Comparison of ENCODE assay signal across 8 mouse cellular contexts in genomic region chr12:53587691-53588504, GRCm38 (mm10).
DNase-seq lines count a peak whose midpoint lies in the region; ATAC-seq and TF ChIP-seq lines count a peak whose summit lies in the region.

No protein-coding gene starts in this region.

- no peak for TF ChIP-seq CTCF in brain, embryonic 14.5 days (IDR thresholded peaks at IDR 0.05; ENCODE audit: borderline replicate concordance, extremely low read depth, insufficient read depth, insufficient read length)
- TF ChIP-seq CTCF in forebrain, postnatal 0 days (IDR thresholded peaks at IDR 0.05; ENCODE audit: low read depth): no peak

- H3K9ac ChIP-seq in kidney, embryonic 14.5 days (ENCODE audit: low read depth, low read length): no peak overlapping the region
- H3K9ac ChIP-seq in forebrain, postnatal 0 days: no peak overlapping the region

- no peaks in the 10 kb centered on the region for H3K36me3 ChIP-seq in kidney, embryonic 14.5 days (ENCODE audit: control insufficient read depth, insufficient read depth, low read length)
- H3K36me3 ChIP-seq in forebrain, postnatal 0 days (ENCODE audit: insufficient read depth): no peaks in the 10 kb centered on the region

- peak; percentile 1 for DNase-seq in kidney, adult 9 months
- DNase-seq in brain, embryonic 14.5 days (ENCODE audit: low read depth): peak; percentile 97
- DNase-seq in forebrain, postnatal 0 days: peak; percentile 75
- DNase-seq in telencephalon, adult 2 months (ENCODE audit: low read depth, low spot score): peak; percentile 15
- DNase-seq in spleen, adult 12 weeks (ENCODE audit: low spot score): no peak

- no peak overlapping the region for H3K4me3 ChIP-seq in kidney, embryonic 14.5 days (ENCODE audit: low read length)
- no peak overlapping the region for H3K4me3 ChIP-seq in forebrain, postnatal 0 days (ENCODE audit: low read depth, low read length)

- peaks cover 4% of the 10 kb centered on the region; the same call in 1 of the 2 replicates for H3K4me1 ChIP-seq in kidney, embryonic 14.5 days (ENCODE audit: control insufficient read depth, insufficient read depth, low read length)
- H3K4me1 ChIP-seq in forebrain, postnatal 0 days (ENCODE audit: insufficient read depth): peaks cover 9% of the 10 kb centered on the region; the same call in 1 of the 2 replicates

- no peaks in the 10 kb centered on the region for H3K27me3 ChIP-seq in kidney, embryonic 14.5 days (ENCODE audit: control insufficient read depth, insufficient read depth, low read length)
- no peaks in the 10 kb centered on the region for H3K27me3 ChIP-seq in forebrain, postnatal 0 days (ENCODE audit: insufficient read depth, low read length)

- ATAC-seq in kidney, embryonic 14.5 days (ENCODE audit: low FRiP score, low TSS enrichment): no peak
- ATAC-seq in forebrain, postnatal 0 days: peak; percentile 94
- ATAC-seq in hematopoietic stem cell, adult 5-6 weeks (replicated peaks in 1 of 2; ENCODE audit: insufficient read depth in 1 of 2, low FRiP score in 2 of 2, low TSS enrichment in 1 of 2, low read depth in 1 of 2, poor library complexity in 2 of 2, severe bottlenecking in 2 of 2): peak; percentile 84 to 89
- ATAC-seq in megakaryocyte progenitor cell, adult 5-6 weeks (replicated peaks; ENCODE audit: poor library complexity): peak; percentile 85

- H3K27ac ChIP-seq in kidney, embryonic 14.5 days (ENCODE audit: low read depth, low read length): no peak overlapping the region
- H3K27ac ChIP-seq in forebrain, postnatal 0 days (ENCODE audit: low read depth, low read length): no peak overlapping the region

- WGBS in kidney, embryonic 14.5 days: 80% methylated on average over 19 of the region's 19 CpGs
- 49% methylated on average over 19 of the region's 19 CpGs for WGBS in forebrain, postnatal 0 days

- H3K9me3 ChIP-seq in kidney, embryonic 14.5 days (ENCODE audit: control insufficient read depth, low read length): no peaks in the 10 kb centered on the region
- no peaks in the 10 kb centered on the region for H3K9me3 ChIP-seq in forebrain, postnatal 0 days (ENCODE audit: low read length)

- no peak for TF ChIP-seq POLR2A in brain, embryonic 14.5 days (IDR thresholded peaks at IDR 0.05; ENCODE audit: borderline replicate concordance, extremely low read depth, insufficient read depth, insufficient read length, poor library complexity, severe bottlenecking)

- H3K4me2 ChIP-seq in kidney, embryonic 14.5 days (replicated peaks; ENCODE audit: low read depth, low read length): no peak overlapping the region
- peak overlapping the region; percentile 15; the same call in 1 of the 2 replicates for H3K4me2 ChIP-seq in forebrain, postnatal 0 days (ENCODE audit: low read depth)
